Mouse (Mus musculus) cerebellum, adult 11 months (tissue): Measurements from ENCODE around the gene Ntsr1.

Experiments
- DNase-seq: peaks from one replicate; pipeline ENCODE4 v3.0.0; 2022

The Ntsr1 gene

DNA sequence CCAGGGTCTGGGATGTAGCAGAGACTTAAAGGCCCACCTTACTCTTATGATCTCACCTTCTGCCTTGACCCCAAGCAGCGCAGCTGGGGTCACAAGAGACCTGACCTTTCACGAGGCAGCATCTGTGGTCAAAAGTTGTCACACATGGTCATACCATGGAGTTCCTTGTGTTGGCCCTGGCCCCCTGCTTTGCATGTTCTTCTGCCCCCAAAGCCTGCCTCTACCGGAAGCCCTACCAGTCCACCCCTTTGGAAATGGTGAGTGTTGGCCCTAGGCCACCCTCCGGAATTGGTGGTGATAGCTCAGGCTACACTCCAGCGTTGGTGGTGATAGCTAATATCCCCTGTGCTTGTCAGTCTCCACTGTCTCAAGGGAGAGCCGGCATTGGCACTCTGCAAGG, 63.5 kb downstream of the Ntsr1 start:
- DNase-seq, result no peak

DNA sequence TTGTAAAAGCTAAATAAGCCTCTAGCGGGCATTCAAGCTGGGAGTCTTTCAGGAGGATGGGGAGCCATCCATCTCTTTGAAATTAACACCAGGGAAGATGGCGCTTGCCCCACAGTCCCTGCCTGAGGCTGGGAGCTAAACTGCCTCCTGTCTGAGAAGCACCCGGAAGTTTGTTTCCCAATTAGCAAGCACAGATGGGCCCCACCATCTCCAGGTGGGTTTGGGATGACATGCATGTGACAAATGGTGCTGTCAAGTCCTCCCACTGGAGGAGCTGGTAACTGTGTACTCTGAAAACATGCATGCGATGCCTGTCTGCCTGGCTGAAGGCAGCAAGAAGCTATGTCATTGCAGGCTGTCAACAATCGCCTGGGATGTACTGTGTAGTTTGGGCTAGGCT, 64.1 kb downstream of the Ntsr1 start:
- no peak for DNase-seq

DNA sequence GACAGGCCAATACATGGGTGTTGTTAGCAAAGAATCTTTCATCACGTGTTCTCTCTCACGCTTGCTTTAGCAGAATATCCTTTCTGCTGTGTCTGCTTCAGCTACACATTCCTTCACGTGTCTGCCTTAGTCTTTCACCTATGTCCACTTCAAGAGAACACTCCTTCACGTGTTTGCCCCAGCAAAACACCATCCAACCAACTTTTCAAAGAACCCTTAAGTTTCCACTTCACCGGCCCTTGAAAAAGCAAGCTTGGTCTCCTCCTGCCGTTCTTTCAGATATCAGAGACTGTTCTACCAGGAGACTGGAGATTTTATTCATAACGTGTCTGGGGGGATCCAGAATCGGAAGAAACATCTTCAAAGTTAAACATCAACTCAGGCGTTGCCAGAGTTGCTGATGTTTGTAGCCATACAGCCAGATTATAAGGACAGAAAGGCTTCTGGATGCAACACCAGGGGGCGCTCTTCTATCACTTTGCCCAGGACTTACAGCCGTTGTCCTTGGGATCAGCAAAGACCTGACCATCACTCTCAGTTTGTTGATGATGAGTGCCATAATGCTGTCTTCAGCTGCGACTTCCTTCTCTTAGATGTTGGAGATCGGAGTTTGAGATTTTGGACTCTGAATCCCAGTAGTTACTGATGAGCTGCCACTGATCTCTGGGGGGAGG, 66.6 kb downstream of the Ntsr1 start:
- DNase-seq, result peak; percentile 48

DNA sequence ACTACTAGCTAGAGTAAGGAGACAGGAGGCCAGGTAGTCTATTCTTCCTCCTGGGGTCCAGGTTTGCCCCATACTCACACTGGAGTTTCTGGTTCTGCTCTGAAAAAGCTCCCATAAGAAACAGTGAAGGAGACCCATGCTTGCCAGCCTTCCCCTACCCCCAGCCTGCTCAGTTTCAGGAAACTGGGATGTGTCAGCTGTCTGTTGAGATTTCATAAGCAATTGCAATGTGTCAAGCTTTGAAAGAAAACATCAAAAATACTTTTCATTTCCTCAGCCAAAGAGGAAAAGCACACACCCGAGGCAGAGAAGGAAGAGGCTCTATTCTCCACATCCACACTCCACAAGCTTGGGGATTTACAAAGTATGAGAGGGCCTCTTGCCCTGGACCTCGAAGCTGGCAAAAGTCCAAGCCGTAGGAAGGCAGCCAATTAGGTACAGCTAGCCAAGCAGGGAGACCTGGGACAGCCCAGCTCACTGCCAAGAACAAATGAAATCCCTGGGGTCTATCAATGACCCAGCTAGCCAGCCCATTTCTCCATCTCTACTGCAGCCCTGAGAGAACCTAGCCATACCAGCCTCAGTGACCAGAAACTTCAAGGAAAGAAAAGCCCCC, 69.4 kb downstream of the Ntsr1 start:
- no peak for DNase-seq

DNA sequence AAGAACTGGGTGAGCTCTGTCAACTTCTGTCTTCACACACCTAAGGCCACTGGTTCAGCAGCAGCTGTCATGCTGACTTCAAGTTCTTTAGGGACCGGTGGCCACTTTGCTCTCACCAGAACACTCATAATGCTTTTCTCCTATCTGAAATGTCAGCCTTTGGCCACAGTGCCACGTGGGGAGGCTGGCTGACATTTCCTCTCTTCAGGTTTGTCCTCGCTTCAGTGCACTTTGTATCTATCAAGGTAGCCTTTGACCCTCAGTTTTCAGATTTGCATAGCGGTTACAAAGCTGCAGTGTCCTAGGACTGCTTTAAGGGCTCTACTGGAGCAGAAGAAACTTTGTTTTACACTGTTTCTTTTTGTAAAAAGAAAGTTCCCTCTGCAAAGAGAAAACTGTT, 76.7 kb downstream of the Ntsr1 start:
- DNase-seq, result no peak

DNA sequence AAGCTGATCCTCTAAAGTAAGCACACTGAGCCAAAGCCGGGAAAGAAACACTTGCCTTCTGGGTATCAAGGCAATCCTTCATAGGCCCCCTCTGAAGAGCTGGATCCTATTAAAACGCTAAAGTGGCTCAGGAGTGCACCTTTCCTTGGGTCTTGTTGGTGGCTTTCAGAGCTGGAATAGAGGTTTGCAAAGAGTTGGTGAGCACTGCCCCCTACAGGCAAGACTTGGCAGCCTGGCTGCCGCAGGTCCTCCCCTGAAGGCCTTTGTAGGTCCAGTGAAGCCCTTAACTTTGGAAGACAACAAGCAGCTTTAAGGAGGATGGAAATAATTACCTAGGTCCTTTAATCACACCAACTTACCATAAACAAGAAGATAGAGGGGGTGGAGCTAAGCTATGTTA, 78.9 kb downstream of the Ntsr1 start:
- peak; percentile 52 for DNase-seq

DNA sequence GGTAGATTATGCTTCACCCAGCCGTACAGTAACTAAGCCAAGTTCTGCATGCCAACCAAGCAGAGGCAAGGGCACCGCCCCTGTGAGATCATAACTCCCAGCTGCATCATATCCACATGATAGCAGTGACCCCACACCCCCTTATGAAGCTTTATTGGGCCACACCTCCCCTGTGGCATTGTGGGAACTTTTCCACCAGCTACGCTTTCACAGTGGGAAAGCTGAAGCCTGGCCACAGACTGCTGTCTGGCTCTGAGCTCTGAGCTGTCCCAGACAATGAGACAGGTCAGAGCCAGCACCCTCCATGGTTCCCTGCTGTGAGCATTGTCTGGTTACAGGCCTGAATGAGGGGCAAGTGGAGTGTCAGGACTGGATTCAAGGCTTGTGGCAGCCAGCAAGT, 81.2 kb downstream of the Ntsr1 start, which contains the start of gene Mrgbp:
TSS of gene Mrgbp (plus strand) at position 303 of the 400 bp plus-strand sequence.
- no peak for DNase-seq

DNA sequence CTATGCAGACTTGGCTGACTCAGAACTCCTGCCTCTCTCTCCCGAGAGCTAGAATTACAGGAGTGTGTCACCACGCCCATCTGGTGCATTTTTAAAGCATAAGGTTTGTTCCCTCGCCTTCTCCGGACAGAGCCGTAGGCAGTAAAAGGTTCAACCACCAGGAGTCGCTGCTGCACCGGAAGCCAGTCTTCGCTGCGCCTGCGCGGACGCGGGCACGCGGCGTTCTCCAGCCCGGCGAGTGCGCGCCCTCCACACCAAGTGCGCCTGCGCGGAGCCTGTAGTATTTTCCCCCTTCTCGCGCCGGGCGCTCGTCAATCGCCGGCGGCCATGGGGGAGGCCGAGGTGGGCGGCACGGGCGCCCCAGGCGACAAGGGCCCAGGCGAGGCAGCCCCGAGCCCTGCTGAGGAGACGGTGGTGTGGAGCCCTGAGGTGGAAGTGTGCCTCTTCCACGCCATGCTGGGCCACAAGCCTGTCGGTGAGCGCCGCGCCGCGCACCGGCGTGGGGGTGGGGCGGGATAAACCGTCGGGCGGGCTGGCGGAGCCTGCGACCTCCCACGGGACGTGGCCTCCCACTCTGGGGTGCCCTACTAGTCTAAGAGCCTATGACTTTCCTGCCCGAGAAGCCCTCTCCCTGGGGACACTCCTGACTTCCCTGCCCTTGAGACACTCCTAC, 82.8 kb downstream of the Ntsr1 start:
- peak; percentile 98 for DNase-seq

DNA sequence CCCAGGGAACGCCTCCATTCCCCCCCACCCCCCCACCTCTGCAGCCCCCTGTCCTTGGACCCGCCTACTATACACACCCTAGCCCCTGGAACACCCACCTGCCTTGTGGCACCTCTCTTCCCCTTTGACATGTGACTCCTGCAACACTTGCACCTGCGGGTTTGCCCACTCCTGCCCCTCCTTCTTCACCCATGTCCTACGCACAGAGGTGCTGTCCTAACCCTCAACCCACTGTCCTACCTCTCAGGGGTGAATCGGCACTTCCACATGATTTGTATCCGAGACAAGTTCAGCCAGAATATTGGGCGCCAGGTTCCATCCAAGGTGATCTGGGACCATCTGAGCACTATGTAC, 83.4 kb downstream of the Ntsr1 start:
- DNase-seq, result no peak

DNA sequence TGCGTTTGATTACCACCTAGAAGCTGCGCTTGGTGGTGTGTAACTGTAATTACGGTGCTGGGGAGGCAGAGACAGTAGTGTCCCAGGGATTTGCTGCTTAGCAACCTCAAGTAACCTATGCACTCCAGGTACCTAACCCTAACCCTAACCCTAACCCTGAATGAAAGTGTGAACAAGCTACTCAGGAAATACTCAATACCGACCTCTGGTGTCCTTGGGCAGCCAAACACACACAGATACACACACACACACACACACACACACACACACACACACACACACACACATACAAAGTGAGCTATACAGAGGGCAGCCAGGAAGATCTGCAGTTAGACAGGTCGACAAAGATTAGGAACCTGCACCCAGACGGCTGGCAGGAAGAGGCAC, 89.0 kb downstream of the Ntsr1 start:
- no peak for DNase-seq

DNA sequence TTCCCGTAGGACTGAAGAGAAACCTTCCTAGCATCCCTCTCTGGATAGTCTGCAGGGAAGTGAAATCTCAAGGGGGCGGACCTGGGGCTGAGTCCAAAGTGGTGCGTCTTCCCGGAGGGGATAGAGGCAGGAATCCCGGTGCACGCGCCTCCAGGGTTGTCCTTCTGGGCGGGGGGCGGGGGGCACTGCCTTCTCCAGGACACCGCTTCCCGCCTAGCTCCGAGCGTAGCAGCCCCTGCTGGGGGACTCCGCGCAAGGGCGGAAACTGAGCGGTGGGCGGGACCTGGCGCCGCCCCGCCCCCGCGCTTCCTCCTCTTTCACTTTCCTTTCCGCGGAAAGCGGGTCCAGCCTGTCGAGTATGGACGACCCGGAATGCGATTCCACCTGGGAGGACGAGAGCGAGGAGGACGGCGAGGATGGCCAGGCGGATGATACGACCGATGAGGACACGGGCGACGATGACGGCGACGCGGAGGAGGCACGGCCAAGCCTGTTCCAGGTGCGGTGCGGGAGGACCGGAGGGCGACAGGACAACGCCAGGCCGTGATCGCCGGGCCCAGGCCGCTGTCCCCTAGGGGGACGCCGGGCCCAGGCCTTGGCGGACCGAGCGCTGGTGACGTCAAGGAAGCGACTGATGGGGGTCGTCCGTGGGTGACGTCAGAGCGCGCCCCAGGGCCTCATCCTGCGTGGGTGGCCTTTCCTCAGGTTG, 89.5 kb downstream of the Ntsr1 start, which contains the start of gene Ogfr:
TSS of gene Ogfr (plus strand) at position 123 of the 709 bp plus-strand sequence.
- DNase-seq, result peak; percentile 74
